Mouse (Mus musculus): Measurements from ENCODE around the gene Rplp2. TPM values are rescaled to one million over a fixed set of nuclear protein-coding genes. Genes with fewer than 3 reads are reported as not detected.

Gene Rplp2
- polyA plus RNA-seq, 1 experiment from 2014 or later = 1,319 TPM

DNA sequence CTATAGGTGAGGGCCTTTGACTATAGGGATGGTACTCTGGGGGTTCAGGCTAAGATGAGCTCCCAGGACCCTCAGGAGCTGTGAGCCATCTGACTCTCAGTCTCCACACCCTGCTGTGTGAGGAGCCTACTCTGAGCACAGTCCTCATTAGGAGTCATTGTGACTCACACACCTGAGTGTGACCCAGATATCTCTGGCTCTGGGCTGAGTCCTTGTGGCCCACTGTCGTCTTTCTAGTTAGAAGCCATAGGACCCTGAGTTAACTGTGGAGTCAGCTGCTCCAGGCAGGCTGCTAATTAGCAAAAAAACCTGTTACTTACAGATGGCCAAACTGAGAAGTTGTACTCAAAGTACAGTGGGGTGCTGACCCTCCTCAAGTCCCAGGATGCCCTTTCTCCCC lies 46.6 kb downstream of the Rplp2 start:
- 93% methylated on average over 1 of the region's 1 CpGs for WGBS
- no peaks in the 10 kb centered on the region for H3K9me3 ChIP-seq (ENCODE audit: control insufficient read depth, low read length)
- H3K36me3 ChIP-seq (ENCODE audit: control insufficient read depth, insufficient read depth, low read length) = peaks cover 2% of the 10 kb centered on the region; the same call in 1 of the 2 replicates
- ATAC-seq (ENCODE audit: insufficient number of reproducible peaks, low FRiP score, low TSS enrichment, low read depth) (no peak), DNase-seq (ENCODE audit: low spot score) (no peak)
- H3K4me2 ChIP-seq (ENCODE audit: low read depth, severe bottlenecking) = no peak overlapping the region
- H3K9ac ChIP-seq (ENCODE audit: low read length) = no peak overlapping the region
- no peaks in the 10 kb centered on the region for H3K4me1 ChIP-seq (ENCODE audit: control insufficient read depth, insufficient read depth, low read length)
- H3K27me3 ChIP-seq (ENCODE audit: control insufficient read depth, insufficient read depth, low read length) = no peaks in the 10 kb centered on the region
- H3K4me3 ChIP-seq (ENCODE audit: low read depth, low read length) = no peak overlapping the region
- no peak overlapping the region for H3K27ac ChIP-seq (replicated peaks; ENCODE audit: low read depth, low read length)

DNA sequence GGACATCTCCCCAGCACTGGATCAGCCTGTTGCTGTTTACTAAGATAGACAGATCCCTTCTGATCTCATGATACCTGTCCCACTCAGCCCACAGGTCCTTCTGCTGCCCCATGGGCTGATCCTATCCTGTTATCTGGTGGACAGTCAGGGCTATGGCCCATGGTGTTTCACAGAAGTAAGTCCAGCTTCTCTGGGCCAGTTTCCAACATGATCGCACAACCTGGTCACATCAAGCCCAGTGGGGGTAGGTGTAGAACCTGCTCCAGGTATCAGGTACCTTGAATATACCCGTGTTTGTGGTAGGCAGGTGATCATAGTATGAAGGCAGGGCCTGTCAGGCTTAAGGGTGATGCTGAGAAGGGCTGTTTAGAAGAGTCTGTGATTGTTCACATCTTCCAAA lies 48.2 kb downstream of the Rplp2 start:
- no peaks in the 10 kb centered on the region for H3K9me3 ChIP-seq (ENCODE audit: control insufficient read depth, low read length)
- no peaks in the 10 kb centered on the region for H3K27me3 ChIP-seq (ENCODE audit: control insufficient read depth, insufficient read depth, low read length)
- WGBS = 91% methylated on average over 2 of the region's 2 CpGs
- no peak overlapping the region for H3K27ac ChIP-seq (replicated peaks; ENCODE audit: low read depth, low read length)
- no peaks in the 10 kb centered on the region for H3K4me1 ChIP-seq (ENCODE audit: control insufficient read depth, insufficient read depth, low read length)
- H3K4me2 ChIP-seq (ENCODE audit: low read depth, severe bottlenecking) = no peak overlapping the region
- H3K9ac ChIP-seq (ENCODE audit: low read length) = no peak overlapping the region
- ATAC-seq (ENCODE audit: insufficient number of reproducible peaks, low FRiP score, low TSS enrichment, low read depth) (no peak), DNase-seq (ENCODE audit: low spot score) (no peak)
- H3K36me3 ChIP-seq (ENCODE audit: control insufficient read depth, insufficient read depth, low read length) = peaks cover 4% of the 10 kb centered on the region; the same call in 1 of the 2 replicates
- no peak overlapping the region for H3K4me3 ChIP-seq (ENCODE audit: low read depth, low read length)

DNA sequence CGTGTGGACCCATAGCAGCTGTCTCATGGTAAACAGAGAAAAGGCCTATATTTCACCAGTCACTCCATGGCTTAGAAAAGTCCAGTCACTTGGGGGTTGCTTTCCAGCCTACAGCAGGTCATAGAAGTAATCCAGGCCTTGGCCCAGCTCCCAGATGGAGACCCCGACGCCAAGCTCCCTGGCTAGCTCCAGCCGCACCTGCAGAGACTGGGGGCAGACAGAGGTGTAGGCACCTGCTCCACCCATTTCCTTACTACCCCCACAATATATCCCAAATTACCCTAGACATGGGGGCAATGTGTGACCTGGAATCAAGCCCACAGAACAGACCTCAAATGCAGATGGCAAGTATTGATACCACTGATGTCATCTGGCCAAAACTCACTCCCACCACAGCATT lies 48.8 kb downstream of the Rplp2 start:
- ATAC-seq (ENCODE audit: insufficient number of reproducible peaks, low FRiP score, low TSS enrichment, low read depth) (no peak), DNase-seq (ENCODE audit: low spot score) (no peak)
- Histone ChIP-seq H3K4me3 (ENCODE audit: low read depth, low read length) (no peak overlapping the region), H3K9me3 (ENCODE audit: control insufficient read depth, low read length) (no peaks in the 10 kb centered on the region), H3K36me3 (ENCODE audit: control insufficient read depth, insufficient read depth, low read length) (peaks cover 4% of the 10 kb centered on the region; the same call in 1 of the 2 replicates), H3K27me3 (ENCODE audit: control insufficient read depth, insufficient read depth, low read length) (no peaks in the 10 kb centered on the region), H3K4me1 (ENCODE audit: control insufficient read depth, insufficient read depth, low read length) (no peaks in the 10 kb centered on the region), H3K9ac (ENCODE audit: low read length) (no peak overlapping the region), H3K27ac (replicated peaks; ENCODE audit: low read depth, low read length) (no peak overlapping the region), H3K4me2 (ENCODE audit: low read depth, severe bottlenecking) (no peak overlapping the region)
- 93% methylated on average over 4 of the region's 4 CpGs for WGBS

DNA sequence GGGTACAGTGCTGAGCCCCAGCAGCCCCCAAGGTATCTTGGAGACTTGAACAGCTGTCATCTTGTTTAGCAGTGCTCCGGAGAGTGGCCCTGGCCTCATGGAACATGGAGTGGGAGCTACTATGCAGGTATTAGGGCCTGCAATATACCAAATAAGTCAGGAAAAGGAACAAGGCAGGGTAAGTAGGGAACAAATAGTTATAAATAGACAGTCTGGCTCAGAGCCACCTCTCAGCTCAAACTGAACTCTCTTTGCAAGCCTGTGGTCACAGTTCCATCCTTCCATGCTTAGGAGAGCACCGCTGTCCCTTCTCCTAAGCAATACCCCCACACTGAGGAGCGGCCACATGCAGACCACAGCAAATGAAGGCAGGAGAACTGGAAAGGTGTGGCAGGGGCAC lies 50.4 kb downstream of the Rplp2 start:
- H3K9ac ChIP-seq (ENCODE audit: low read length) = no peak overlapping the region
- no peak overlapping the region for H3K4me3 ChIP-seq (ENCODE audit: low read depth, low read length)
- peaks cover 4% of the 10 kb centered on the region; the same call in 1 of the 2 replicates for H3K36me3 ChIP-seq (ENCODE audit: control insufficient read depth, insufficient read depth, low read length)
- no peaks in the 10 kb centered on the region for H3K4me1 ChIP-seq (ENCODE audit: control insufficient read depth, insufficient read depth, low read length)
- no peaks in the 10 kb centered on the region for H3K9me3 ChIP-seq (ENCODE audit: control insufficient read depth, low read length)
- ATAC-seq (ENCODE audit: insufficient number of reproducible peaks, low FRiP score, low TSS enrichment, low read depth) (no peak), DNase-seq (ENCODE audit: low spot score) (no peak)
- H3K27ac ChIP-seq (replicated peaks; ENCODE audit: low read depth, low read length) = no peak overlapping the region
- 93% methylated on average over 3 of the region's 3 CpGs for WGBS
- no peaks in the 10 kb centered on the region for H3K27me3 ChIP-seq (ENCODE audit: control insufficient read depth, insufficient read depth, low read length)
- H3K4me2 ChIP-seq (ENCODE audit: low read depth, severe bottlenecking) = no peak overlapping the region

Other genes starting within 250 kb of the Rplp2 start
- gene Lmntd2, start 233.3 kb upstream of the Rplp2 start, polyA plus RNA-seq (2014; fragmentation: Nextera tagmentation; extraction: Ambion mirVana) = 3.8 and 5.1 TPM in 2 replicates
- gene Rassf7, start 231.5 kb upstream of the Rplp2 start, polyA plus RNA-seq (2014; fragmentation: Nextera tagmentation; extraction: Ambion mirVana) = 32.5 and 38.8 TPM in 2 replicates
- 83.4 and 93.5 TPM in 2 replicates for gene Phrf1, start 218.6 kb upstream of the Rplp2 start, polyA plus RNA-seq (2014; fragmentation: Nextera tagmentation; extraction: Ambion mirVana)
- gene Irf7, start 180.9 kb upstream of the Rplp2 start, polyA plus RNA-seq (2014; fragmentation: Nextera tagmentation; extraction: Ambion mirVana) = 0.59 and 0.79 TPM in 2 replicates
- 0.20 TPM in 1 of 2 replicates, not detected in the other for gene Cdhr5, start 170.6 kb upstream of the Rplp2 start, polyA plus RNA-seq (2014; fragmentation: Nextera tagmentation; extraction: Ambion mirVana)
- gene Sct, start 168.2 kb upstream of the Rplp2 start, polyA plus RNA-seq (2014; fragmentation: Nextera tagmentation; extraction: Ambion mirVana) = 10.2 TPM in 2 replicates
- gene Drd4, start 155.4 kb upstream of the Rplp2 start, polyA plus RNA-seq (2014; fragmentation: Nextera tagmentation; extraction: Ambion mirVana) = 0.45 and 0.47 TPM in 2 replicates
- gene Deaf1, start 119.7 kb upstream of the Rplp2 start, polyA plus RNA-seq (2014; fragmentation: Nextera tagmentation; extraction: Ambion mirVana) = 59.3 and 64.6 TPM in 2 replicates
- gene Tmem80, start 119.6 kb upstream of the Rplp2 start, polyA plus RNA-seq (2014; fragmentation: Nextera tagmentation; extraction: Ambion mirVana) = 29.5 and 30.2 TPM in 2 replicates
- gene Eps8l2, start 108.5 kb upstream of the Rplp2 start, polyA plus RNA-seq (2014; fragmentation: Nextera tagmentation; extraction: Ambion mirVana) = 2.6 and 2.8 TPM in 2 replicates
- 306 and 317 TPM in 2 replicates for gene Taldo1, start 55.2 kb upstream of the Rplp2 start, polyA plus RNA-seq (2014; fragmentation: Nextera tagmentation; extraction: Ambion mirVana)
- 52.2 TPM in 2 replicates for gene Gatd1, start 33.2 kb upstream of the Rplp2 start, polyA plus RNA-seq (2014; fragmentation: Nextera tagmentation; extraction: Ambion mirVana)
- gene Cend1, start 17.9 kb upstream of the Rplp2 start, polyA plus RNA-seq (2014; fragmentation: Nextera tagmentation; extraction: Ambion mirVana) = 2.7 and 3.2 TPM in 2 replicates
- 34.8 and 37.1 TPM in 2 replicates for gene Slc25a22, start 9.5 kb upstream of the Rplp2 start, polyA plus RNA-seq (2014; fragmentation: Nextera tagmentation; extraction: Ambion mirVana)
- gene Pidd1, start 3.3 kb upstream of the Rplp2 start, polyA plus RNA-seq (2014; fragmentation: Nextera tagmentation; extraction: Ambion mirVana) = 15.7 and 18.3 TPM in 2 replicates
- gene Pnpla2, start 7.8 kb downstream of the Rplp2 start, polyA plus RNA-seq (2014; fragmentation: Nextera tagmentation; extraction: Ambion mirVana) = 11.3 and 12.5 TPM in 2 replicates
- gene Cracr2b, start 13.7 kb downstream of the Rplp2 start, polyA plus RNA-seq (2014; fragmentation: Nextera tagmentation; extraction: Ambion mirVana) = 5.3 and 6.8 TPM in 2 replicates
- gene Cd151, start 20.0 kb downstream of the Rplp2 start, polyA plus RNA-seq (2014; fragmentation: Nextera tagmentation; extraction: Ambion mirVana) = 27.2 and 35.7 TPM in 2 replicates
- 70.9 and 73.3 TPM in 2 replicates for gene Polr2l, start 27.8 kb downstream of the Rplp2 start, polyA plus RNA-seq (2014; fragmentation: Nextera tagmentation; extraction: Ambion mirVana)
- 21.2 and 22.3 TPM in 2 replicates for gene Tspan4, start 27.9 kb downstream of the Rplp2 start, polyA plus RNA-seq (2014; fragmentation: Nextera tagmentation; extraction: Ambion mirVana)
- gene Chid1, start 92.5 kb downstream of the Rplp2 start, polyA plus RNA-seq (2014; fragmentation: Nextera tagmentation; extraction: Ambion mirVana) = 24.6 and 27.4 TPM in 2 replicates
- gene Ap2a2, start 114.8 kb downstream of the Rplp2 start, polyA plus RNA-seq (2014; fragmentation: Nextera tagmentation; extraction: Ambion mirVana) = 70.3 and 76.9 TPM in 2 replicates
- gene Muc6, start 207.9 kb downstream of the Rplp2 start, polyA plus RNA-seq (2014; fragmentation: Nextera tagmentation; extraction: Ambion mirVana) = 0.17 and 0.23 TPM in 2 replicates
- 0.27 and 0.56 TPM in 2 replicates for gene Muc2, start 243.0 kb downstream of the Rplp2 start, polyA plus RNA-seq (2014; fragmentation: Nextera tagmentation; extraction: Ambion mirVana)

Measured in limb, embryonic 11.5 days (tissue).